Mouse (Mus musculus) skeletal muscle tissue, adult 2 months (tissue): ENCODE results near the gene Olfr15.
A peak's percentile ranks its signal among the peaks of the same experiment; 100 is the strongest.
"Not testable (repeated sequence)": the region's sequence is repeated elsewhere in the genome, so short reads cannot be mapped to it uniquely, and the experiment has no call there.

Source experiments
- DNase-seq: peaks from one replicate; pipeline ENCODE4 v3.0.0-alpha.2; 2012; ENCODE audit warnings: low read depth, low spot score

Gene Olfr15

GRCm38 (mm10) chr16:3830588-3831109 lies at the start of gene Olfr15:
TSS of gene Olfr15 (plus strand) at chr16:3830878.
- DNase-seq: no peak

GRCm38 (mm10) chr16:3781237-3781636 lies 49.4 kb upstream of the Olfr15 start:
- no peak for DNase-seq

- no peak for DNase-seq
Measured at GRCm38 (mm10) chr16:3788394-3788793, 42.3 kb upstream of the Olfr15 start.

- DNase-seq: no peak
Measured at GRCm38 (mm10) chr16:3808176-3808575, 22.5 kb upstream of the Olfr15 start.

- not testable (repeated sequence) for DNase-seq
Measured at GRCm38 (mm10) chr16:3814667-3815066, 16.0 kb upstream of the Olfr15 start.

GRCm38 (mm10) chr16:3820202-3820601 lies 10.5 kb upstream of the Olfr15 start:
- DNase-seq: no peak

- DNase-seq: no peak
Measured at GRCm38 (mm10) chr16:3828021-3828420, 2.7 kb upstream of the Olfr15 start.

GRCm38 (mm10) chr16:3829727-3830126 lies 951 bp upstream of the Olfr15 start:
- no peak for DNase-seq

- no peak for DNase-seq
Measured at GRCm38 (mm10) chr16:3835461-3835860, 4.8 kb downstream of the Olfr15 start.

GRCm38 (mm10) chr16:3839157-3839885 lies 8.6 kb downstream of the Olfr15 start:
- peak; percentile 11 for DNase-seq

GRCm38 (mm10) chr16:3842989-3843388 lies 12.3 kb downstream of the Olfr15 start:
- no peak for DNase-seq

GRCm38 (mm10) chr16:3843796-3844195 lies 13.1 kb downstream of the Olfr15 start:
- no peak for DNase-seq

- DNase-seq: peak; percentile 95
Measured at GRCm38 (mm10) chr16:3846711-3847518, 16.2 kb downstream of the Olfr15 start, which contains the start of gene Zfp174. TSS of gene Zfp174 (plus strand) at chr16:3847268.

- no peak for DNase-seq
Measured at GRCm38 (mm10) chr16:3847871-3848270, 17.2 kb downstream of the Olfr15 start.

GRCm38 (mm10) chr16:3848416-3848815 lies 17.7 kb downstream of the Olfr15 start:
- no peak for DNase-seq

GRCm38 (mm10) chr16:3851301-3851700 lies 20.6 kb downstream of the Olfr15 start:
- DNase-seq: not testable (repeated sequence)

- DNase-seq: no peak
Measured at GRCm38 (mm10) chr16:3852586-3852985, 21.9 kb downstream of the Olfr15 start.

GRCm38 (mm10) chr16:3854437-3855182 lies 23.9 kb downstream of the Olfr15 start:
- DNase-seq: no peak

- DNase-seq: no peak
Measured at GRCm38 (mm10) chr16:3855776-3856175, 25.1 kb downstream of the Olfr15 start.

- no peak for DNase-seq
Measured at GRCm38 (mm10) chr16:3859254-3859653, 28.6 kb downstream of the Olfr15 start.

GRCm38 (mm10) chr16:3871815-3872214 lies 41.1 kb downstream of the Olfr15 start:
- DNase-seq: no peak
